Mouse (Mus musculus): Measurements from ENCODE around the gene Ugt1a6a. TPM values are rescaled to one million over a fixed set of nuclear protein-coding genes. Genes with fewer than 3 reads are reported as not detected.
"Not testable (repeated sequence)": the region's sequence is repeated elsewhere in the genome, so short reads cannot be mapped to it uniquely, and the experiment has no call there.

Gene Ugt1a6a
- 0.81 and 1.9 TPM in 2 replicates for polyA plus RNA-seq (2015; fragmentation: Nextera tagmentation; extraction: Ambion mirVana)

GRCm38 (mm10) chr1:88134457-88135011, at the start of gene Ugt1a6a:
TSS of gene Ugt1a6a (plus strand) at chr1:88134809.
- H3K4me3 ChIP-seq; H3K27ac ChIP-seq; ATAC-seq (replicated peaks; ENCODE audit: insufficient number of reproducible peaks, insufficient read depth, low FRiP score, low read depth); H3K9ac ChIP-seq; H3K36me3 ChIP-seq; H3K4me2 ChIP-seq; H3K4me1 ChIP-seq (replicated peaks); H3K27me3 ChIP-seq; H3K9me3 ChIP-seq (replicated peaks): not testable (repeated sequence)
- WGBS = 37% methylated on average over 5 of the region's 5 CpGs

- Histone ChIP-seq H3K9ac (no peak overlapping the region), H3K27ac (no peak overlapping the region), H3K9me3 (replicated peaks) (no peaks in the 10 kb centered on the region), H3K4me1 (replicated peaks) (no peaks in the 10 kb centered on the region), H3K36me3 (no peaks in the 10 kb centered on the region), H3K4me2 (no peak overlapping the region), H3K4me3 (no peak overlapping the region), H3K27me3 (no peaks in the 10 kb centered on the region)
- WGBS = 47% methylated on average over 1 of the region's 1 CpGs
- no peak for ATAC-seq (replicated peaks; ENCODE audit: insufficient number of reproducible peaks, insufficient read depth, low FRiP score, low read depth)
Observed at GRCm38 (mm10) chr1:88086125-88086524, 48.5 kb upstream of the Ugt1a6a start.

- H3K4me2 ChIP-seq = no peak within 1 kb of the TSS
- H3K27me3 ChIP-seq = no peaks in the 10 kb centered on the region
- no peaks in the 10 kb centered on the region for H3K9me3 ChIP-seq (replicated peaks)
- H3K9ac ChIP-seq = no peak within 1 kb of the TSS
- H3K27ac ChIP-seq = no peak within 1 kb of the TSS
- WGBS = 55% methylated on average over 3 of the region's 3 CpGs
- H3K4me3 ChIP-seq = no peak within 1 kb of the TSS
- ATAC-seq (replicated peaks; ENCODE audit: insufficient number of reproducible peaks, insufficient read depth, low FRiP score, low read depth) = no peak
- no peaks in the 10 kb centered on the region for H3K4me1 ChIP-seq (replicated peaks)
- H3K36me3 ChIP-seq = no peaks in the 10 kb centered on the region
Observed at GRCm38 (mm10) chr1:88087513-88087912, 47.1 kb upstream of the Ugt1a6a start, which contains the start of gene Ugt1a8. TSS of gene Ugt1a8 (plus strand) at chr1:88087813.

DNA sequence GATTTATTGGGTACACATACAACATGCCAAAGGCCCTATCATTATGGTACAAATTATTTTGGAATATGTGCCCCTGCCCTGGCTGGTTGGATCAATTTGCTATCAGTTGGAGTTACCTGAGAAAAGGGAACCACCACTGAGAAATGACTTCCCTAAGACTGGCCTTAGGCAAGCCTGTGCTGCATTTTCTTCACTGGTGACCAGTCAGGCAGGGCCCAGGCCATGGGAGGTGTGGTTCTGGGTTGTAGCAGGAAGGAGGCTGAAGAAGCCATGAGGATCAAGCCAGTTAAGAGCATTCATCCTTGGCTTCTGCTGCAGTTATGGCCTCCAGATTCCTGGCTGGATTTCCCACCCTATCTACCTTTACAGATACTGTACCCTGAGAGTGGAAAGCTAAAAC, 42.3 kb upstream of the Ugt1a6a start:
- ATAC-seq (replicated peaks; ENCODE audit: insufficient number of reproducible peaks, insufficient read depth, low FRiP score, low read depth) = no peak
- Histone ChIP-seq H3K27me3 (no peaks in the 10 kb centered on the region), H3K4me3 (no peak overlapping the region), H3K4me2 (no peak overlapping the region), H3K27ac (no peak overlapping the region), H3K9me3 (replicated peaks) (no peaks in the 10 kb centered on the region), H3K9ac (no peak overlapping the region), H3K4me1 (replicated peaks) (0 out of 2 replicates have a peak, but pooled peaks cover 4% of the 10 kb centered on the region), H3K36me3 (no peaks in the 10 kb centered on the region)

- H3K27ac ChIP-seq = peak overlapping the region; percentile 52; the same call in 1 of the 2 replicates
- 63% methylated on average over 3 of the region's 3 CpGs for WGBS
- not testable (repeated sequence) for H3K4me3 ChIP-seq; ATAC-seq (replicated peaks; ENCODE audit: insufficient number of reproducible peaks, insufficient read depth, low FRiP score, low read depth); H3K36me3 ChIP-seq; H3K4me1 ChIP-seq (replicated peaks); H3K9ac ChIP-seq; H3K9me3 ChIP-seq (replicated peaks); H3K27me3 ChIP-seq; H3K4me2 ChIP-seq
Observed at GRCm38 (mm10) chr1:88094270-88094676, 40.3 kb upstream of the Ugt1a6a start.

- H3K9ac ChIP-seq = no peak within 1 kb of the TSS
- H3K27me3 ChIP-seq = no peaks in the 10 kb centered on the region
- H3K4me2 ChIP-seq = 0 out of 2 replicates have a peak within 1 kb of the TSS, but pooled peaks have one; percentile 25
- WGBS = 51% methylated on average over 10 of the region's 10 CpGs
- ATAC-seq (replicated peaks; ENCODE audit: insufficient number of reproducible peaks, insufficient read depth, low FRiP score, low read depth) = 0 out of 2 replicates have a peak, but pooled peaks have one; percentile 43
- H3K9me3 ChIP-seq (replicated peaks) = no peaks in the 10 kb centered on the region
- H3K4me1 ChIP-seq (replicated peaks) = 0 out of 2 replicates have a peak, but pooled peaks cover 4% of the 10 kb centered on the region
- 0 out of 2 replicates have a peak within 1 kb of the TSS, but pooled peaks have one; percentile 3 for H3K4me3 ChIP-seq
- no peaks in the 10 kb centered on the region for H3K36me3 ChIP-seq
- H3K27ac ChIP-seq = peak within 1 kb of the TSS; percentile 52
Observed at GRCm38 (mm10) chr1:88094941-88095492, 39.6 kb upstream of the Ugt1a6a start, which contains the start of gene Ugt1a7c. TSS of gene Ugt1a7c (plus strand) at chr1:88095062.

GRCm38 (mm10) chr1:88098546-88098945, 36.1 kb upstream of the Ugt1a6a start:
- not testable (repeated sequence) for H3K9ac ChIP-seq; H3K4me2 ChIP-seq; H3K27ac ChIP-seq; H3K27me3 ChIP-seq; ATAC-seq (replicated peaks; ENCODE audit: insufficient number of reproducible peaks, insufficient read depth, low FRiP score, low read depth); H3K4me1 ChIP-seq (replicated peaks); H3K36me3 ChIP-seq; H3K9me3 ChIP-seq (replicated peaks); H3K4me3 ChIP-seq
- WGBS = 75% methylated on average over 3 of the region's 3 CpGs

- H3K36me3 ChIP-seq; H3K27me3 ChIP-seq; H3K27ac ChIP-seq; H3K4me1 ChIP-seq (replicated peaks); H3K4me3 ChIP-seq; ATAC-seq (replicated peaks; ENCODE audit: insufficient number of reproducible peaks, insufficient read depth, low FRiP score, low read depth); H3K4me2 ChIP-seq; H3K9ac ChIP-seq; H3K9me3 ChIP-seq (replicated peaks): not testable (repeated sequence)
- 68% methylated on average over 2 of the region's 2 CpGs for WGBS
Observed at GRCm38 (mm10) chr1:88099691-88100090, 34.9 kb upstream of the Ugt1a6a start.

GRCm38 (mm10) chr1:88103019-88103418, 31.6 kb upstream of the Ugt1a6a start, which contains the start of gene Ugt1a6b:
TSS of gene Ugt1a6b (plus strand) at chr1:88103252.
- not testable (repeated sequence) for H3K4me3 ChIP-seq; H3K27me3 ChIP-seq; H3K9me3 ChIP-seq (replicated peaks); H3K9ac ChIP-seq; ATAC-seq (replicated peaks; ENCODE audit: insufficient number of reproducible peaks, insufficient read depth, low FRiP score, low read depth); H3K4me2 ChIP-seq; H3K27ac ChIP-seq; H3K4me1 ChIP-seq (replicated peaks); H3K36me3 ChIP-seq
- WGBS = 58% methylated on average over 3 of the region's 3 CpGs

- not testable (repeated sequence) for ATAC-seq (replicated peaks; ENCODE audit: insufficient number of reproducible peaks, insufficient read depth, low FRiP score, low read depth); H3K4me2 ChIP-seq; H3K4me1 ChIP-seq (replicated peaks); H3K9me3 ChIP-seq (replicated peaks); H3K4me3 ChIP-seq; H3K27ac ChIP-seq; H3K27me3 ChIP-seq; H3K36me3 ChIP-seq; H3K9ac ChIP-seq
- 64% methylated on average over 4 of the region's 5 CpGs for WGBS
Observed at GRCm38 (mm10) chr1:88103697-88104468, 30.7 kb upstream of the Ugt1a6a start.

- no peak overlapping the region for H3K27ac ChIP-seq
- no peak for ATAC-seq (replicated peaks; ENCODE audit: insufficient number of reproducible peaks, insufficient read depth, low FRiP score, low read depth)
- H3K27me3 ChIP-seq = no peaks in the 10 kb centered on the region
- no peaks in the 10 kb centered on the region for H3K9me3 ChIP-seq (replicated peaks)
- H3K4me1 ChIP-seq (replicated peaks) = no peaks in the 10 kb centered on the region
- no peak overlapping the region for H3K4me2 ChIP-seq
- H3K36me3 ChIP-seq = no peaks in the 10 kb centered on the region
- 85% methylated on average over 1 of the region's 1 CpGs for WGBS
- H3K4me3 ChIP-seq = no peak overlapping the region
- no peak overlapping the region for H3K9ac ChIP-seq
Observed at GRCm38 (mm10) chr1:88104667-88105430, 29.8 kb upstream of the Ugt1a6a start.
